Mouse (Mus musculus): ENCODE measurements around the gene Itpr2. TPM values are rescaled to one million over a fixed set of nuclear protein-coding genes. Genes with fewer than 3 reads are reported as not detected.

Gene Itpr2
- total RNA-seq, 2 experiments from 2014 or later = 6.0 to 15.1 TPM

DNA sequence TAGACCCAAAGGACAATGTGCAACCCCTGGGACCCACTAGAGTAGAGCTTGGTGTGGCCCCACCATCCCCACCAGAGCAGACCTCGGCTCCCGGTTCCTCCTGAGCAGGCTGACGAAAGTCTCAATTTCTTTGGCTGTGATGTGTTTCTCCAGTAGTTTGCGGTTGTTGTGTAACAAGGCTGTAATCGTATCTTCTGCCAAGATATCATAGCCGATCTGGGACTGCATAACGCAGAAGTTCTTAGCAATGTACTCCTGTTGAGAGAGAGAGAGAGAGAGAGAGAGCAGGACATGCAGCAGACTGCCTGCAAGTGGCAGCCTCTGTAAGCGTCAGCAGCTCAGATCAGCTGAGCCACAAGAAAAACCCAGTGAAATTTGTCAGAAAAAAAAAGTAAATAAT, 122.8 kb downstream of the Itpr2 start:
- peak; percentile 61 for ATAC-seq (replicated peaks; ENCODE audit: poor library complexity, severe bottlenecking)

GRCm38 (mm10) chr6:146371511-146371910, 130.5 kb downstream of the Itpr2 start:
- ATAC-seq (replicated peaks; ENCODE audit: poor library complexity, severe bottlenecking) = no peak

DNA sequence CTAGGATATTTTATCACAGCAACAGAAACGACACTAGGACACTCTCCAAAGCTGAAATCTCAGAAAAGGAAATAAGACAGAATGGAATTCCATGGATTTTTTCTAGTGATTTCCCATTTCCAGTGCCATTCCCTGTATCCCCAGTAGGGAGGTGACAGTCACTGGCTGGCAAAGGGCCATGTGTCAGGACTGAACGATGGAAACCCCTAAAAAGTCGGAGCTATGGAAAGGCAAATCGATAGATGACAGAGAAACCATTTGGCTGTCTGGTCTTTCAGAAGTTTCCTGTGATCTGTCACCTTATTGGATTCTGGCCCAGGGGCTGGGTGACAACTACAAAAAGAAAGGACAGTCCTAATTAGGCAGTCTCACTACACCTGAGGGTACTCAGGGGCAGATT, 135.8 kb downstream of the Itpr2 start:
- ATAC-seq (replicated peaks; ENCODE audit: poor library complexity, severe bottlenecking) = no peak

GRCm38 (mm10) chr6:146357911-146358310, 144.1 kb downstream of the Itpr2 start:
- ATAC-seq (replicated peaks; ENCODE audit: poor library complexity, severe bottlenecking) = no peak

- no peak for ATAC-seq (replicated peaks; ENCODE audit: poor library complexity, severe bottlenecking)
These were observed 149.7 kb downstream of the Itpr2 start for GRCm38 (mm10) chr6:146352258-146352805.

DNA sequence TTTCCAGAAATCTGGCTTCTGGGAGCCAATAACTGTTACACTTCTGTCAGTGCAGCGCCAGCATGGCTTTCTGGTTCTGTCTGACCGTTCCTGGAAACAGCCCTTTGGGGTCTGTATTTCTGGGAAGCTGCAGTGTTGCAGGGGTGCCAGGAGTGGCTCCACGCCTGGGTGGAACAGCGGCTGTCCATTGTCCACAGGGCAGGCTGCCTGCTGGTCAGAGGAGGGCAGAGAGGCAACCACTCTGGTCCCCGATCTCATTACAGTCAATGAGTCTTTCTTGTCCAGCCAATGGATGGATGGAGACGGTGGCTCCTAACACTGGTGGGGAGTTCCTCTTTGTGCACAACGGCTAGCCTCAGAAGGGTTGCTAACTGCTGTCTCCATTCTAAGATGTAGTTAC, 150.2 kb downstream of the Itpr2 start:
- no peak for ATAC-seq (replicated peaks; ENCODE audit: poor library complexity, severe bottlenecking)

- no peak for ATAC-seq (replicated peaks; ENCODE audit: poor library complexity, severe bottlenecking)
These were observed 154.5 kb downstream of the Itpr2 start for GRCm38 (mm10) chr6:146347568-146347967.

- ATAC-seq (replicated peaks; ENCODE audit: poor library complexity, severe bottlenecking) = no peak
These were observed 155.4 kb downstream of the Itpr2 start for GRCm38 (mm10) chr6:146346545-146347195.

- peak; percentile 43; the same call in 1 of the 2 replicates for ATAC-seq (replicated peaks; ENCODE audit: poor library complexity, severe bottlenecking)
These were observed 157.3 kb downstream of the Itpr2 start for GRCm38 (mm10) chr6:146344732-146345131.

DNA sequence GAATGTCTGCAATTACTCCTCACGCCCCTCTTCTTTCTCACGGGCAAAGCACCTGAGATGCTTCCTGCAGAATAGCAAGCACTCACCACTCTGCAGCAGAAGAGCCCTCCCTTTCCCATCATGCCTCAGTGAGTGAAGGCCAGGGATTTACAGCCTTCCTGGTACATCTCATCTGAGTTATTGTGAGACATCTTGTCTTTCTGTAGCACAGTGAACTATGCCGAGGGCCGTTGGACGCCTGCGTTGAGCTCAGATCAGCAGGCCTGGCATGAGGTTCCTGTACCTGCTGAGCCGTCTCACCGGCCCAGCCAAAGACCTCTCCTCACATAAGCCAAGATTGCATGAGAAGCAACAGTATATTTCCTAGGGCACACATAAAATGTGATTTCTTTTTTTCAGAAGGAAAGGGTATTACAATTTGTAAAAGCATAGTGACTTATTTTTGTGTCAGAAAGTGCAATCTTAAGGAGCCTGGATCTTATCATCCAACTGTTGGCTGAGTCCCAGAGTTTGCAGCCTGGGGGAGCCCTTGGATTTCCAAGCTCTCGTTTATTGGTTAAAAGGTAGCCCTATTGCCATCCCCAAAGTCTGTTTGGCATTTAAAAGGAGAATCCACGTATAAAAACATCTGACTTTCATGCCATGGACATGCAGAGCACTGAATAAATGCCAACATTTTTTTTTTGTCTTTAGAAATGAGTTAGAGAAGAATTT, 158.2 kb downstream of the Itpr2 start:
- ATAC-seq (replicated peaks; ENCODE audit: poor library complexity, severe bottlenecking) = no peak

- no peak for ATAC-seq (replicated peaks; ENCODE audit: poor library complexity, severe bottlenecking)
These were observed 159.0 kb downstream of the Itpr2 start for GRCm38 (mm10) chr6:146342995-146343394.

DNA sequence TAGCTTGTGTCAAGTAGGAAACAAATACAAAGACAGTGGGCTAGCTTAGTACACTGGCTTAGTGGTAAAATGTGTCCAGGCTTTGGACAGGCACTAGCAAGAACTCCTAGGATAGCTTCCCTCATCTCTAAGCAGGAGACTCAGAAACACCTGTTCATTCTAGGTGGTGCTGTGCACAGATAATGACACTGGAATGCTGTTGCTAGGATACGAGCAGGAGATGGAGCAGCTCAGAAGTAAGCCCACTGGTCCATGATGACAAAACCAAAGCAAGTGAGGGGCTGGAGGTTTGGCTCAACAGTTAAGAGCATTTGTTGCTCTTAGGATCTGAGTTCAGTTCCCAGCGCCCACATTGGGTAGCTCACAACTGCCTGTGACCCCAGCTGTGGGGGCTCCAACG, 160.1 kb downstream of the Itpr2 start:
- no peak for ATAC-seq (replicated peaks; ENCODE audit: poor library complexity, severe bottlenecking)

DNA sequence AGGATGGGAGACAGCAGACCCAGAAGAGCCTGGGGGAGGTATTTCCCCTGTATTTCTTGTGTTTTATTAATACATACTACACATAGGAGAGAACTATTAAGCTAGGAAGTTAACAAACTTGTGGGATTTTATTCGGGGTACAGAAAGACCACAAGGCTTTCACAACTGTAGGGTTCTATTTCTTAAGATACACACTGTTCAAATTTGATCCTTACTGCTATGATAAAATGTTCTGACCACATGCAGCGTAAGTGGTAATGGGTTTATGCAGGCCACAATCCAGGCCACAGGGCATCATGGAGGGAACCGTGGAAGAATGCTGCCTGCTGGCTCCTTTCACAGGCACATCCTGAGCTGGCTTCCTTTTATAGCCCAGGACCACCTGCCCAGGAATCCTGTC, 160.6 kb downstream of the Itpr2 start:
- ATAC-seq (replicated peaks; ENCODE audit: poor library complexity, severe bottlenecking) = peak; percentile 66

DNA sequence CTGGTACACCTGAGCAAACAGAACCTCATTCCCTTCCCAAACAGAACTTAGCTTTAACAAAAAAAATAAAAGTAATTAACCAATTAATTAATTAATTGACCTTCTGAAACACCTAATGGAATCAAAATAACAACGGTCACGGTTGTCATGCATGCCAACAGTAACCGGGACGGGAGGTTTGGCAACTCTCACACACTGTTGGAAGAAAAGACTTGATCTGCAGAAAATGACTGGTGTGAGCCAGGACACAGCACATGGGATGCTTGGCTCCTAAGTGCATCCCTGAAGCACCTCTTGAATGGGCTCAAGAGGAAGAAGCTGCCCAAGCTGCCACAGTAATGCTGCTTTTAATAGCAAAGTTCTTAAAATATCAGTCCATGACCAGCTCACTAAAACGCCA, 161.1 kb downstream of the Itpr2 start:
- ATAC-seq (replicated peaks; ENCODE audit: poor library complexity, severe bottlenecking) = no peak

DNA sequence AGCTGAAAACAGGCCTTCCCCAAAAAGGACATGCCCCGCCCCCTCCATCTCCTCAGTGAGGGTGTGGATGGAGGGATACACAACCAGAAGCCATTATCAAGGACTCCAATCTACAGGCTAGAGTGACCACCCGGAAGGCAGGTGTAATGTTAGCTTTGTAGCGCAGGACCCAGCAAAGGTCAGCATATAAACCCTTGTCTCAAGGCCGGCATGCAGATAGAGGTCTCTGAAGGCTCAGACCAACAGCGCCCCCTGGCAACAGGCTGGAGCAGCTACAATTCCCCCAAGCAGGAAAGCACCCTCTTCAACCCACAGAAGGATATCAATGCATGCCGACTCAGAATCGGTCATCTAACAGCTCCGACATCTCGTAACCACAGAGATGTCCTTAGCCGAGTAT, 162.2 kb downstream of the Itpr2 start:
- ATAC-seq (replicated peaks; ENCODE audit: poor library complexity, severe bottlenecking) = peak; percentile 71

DNA sequence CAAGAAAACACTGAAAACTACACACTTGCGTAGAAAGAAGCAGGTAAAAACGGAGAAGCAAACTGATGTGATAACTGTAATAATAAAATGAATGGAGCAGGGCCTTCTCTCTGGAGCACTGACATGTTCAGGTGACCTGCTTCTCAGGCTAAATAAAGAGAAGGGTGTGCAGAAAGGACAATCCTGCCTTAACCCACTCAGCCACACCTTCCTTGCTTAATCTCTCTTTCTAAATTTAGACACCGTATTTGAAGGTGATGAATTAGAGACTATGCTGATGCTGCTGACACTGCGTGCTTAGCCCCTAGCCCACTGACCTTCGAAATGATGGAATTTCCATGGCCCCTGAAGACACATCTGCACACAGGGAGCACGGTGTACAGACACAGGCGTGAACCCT, 164.8 kb downstream of the Itpr2 start:
- ATAC-seq (replicated peaks; ENCODE audit: poor library complexity, severe bottlenecking) = no peak

DNA sequence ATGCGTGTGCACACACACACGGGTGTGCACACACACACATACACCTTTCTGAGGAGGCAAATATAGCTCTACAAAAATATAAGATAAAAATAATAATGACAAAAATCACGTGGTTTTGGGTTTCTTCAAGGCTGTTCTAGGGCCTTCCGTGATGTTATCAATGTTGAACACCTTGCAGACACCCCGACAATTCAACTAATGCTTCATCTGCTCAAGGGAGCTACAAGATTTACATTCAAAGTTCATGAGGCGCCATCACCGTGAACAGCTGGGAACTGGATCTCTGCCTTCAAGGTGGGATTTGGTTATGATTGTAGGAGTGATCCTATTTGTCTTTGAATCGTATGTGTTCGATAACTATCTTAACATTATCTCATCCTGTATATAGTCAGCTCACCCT, 166.8 kb downstream of the Itpr2 start:
- ATAC-seq (replicated peaks; ENCODE audit: poor library complexity, severe bottlenecking) = no peak

DNA sequence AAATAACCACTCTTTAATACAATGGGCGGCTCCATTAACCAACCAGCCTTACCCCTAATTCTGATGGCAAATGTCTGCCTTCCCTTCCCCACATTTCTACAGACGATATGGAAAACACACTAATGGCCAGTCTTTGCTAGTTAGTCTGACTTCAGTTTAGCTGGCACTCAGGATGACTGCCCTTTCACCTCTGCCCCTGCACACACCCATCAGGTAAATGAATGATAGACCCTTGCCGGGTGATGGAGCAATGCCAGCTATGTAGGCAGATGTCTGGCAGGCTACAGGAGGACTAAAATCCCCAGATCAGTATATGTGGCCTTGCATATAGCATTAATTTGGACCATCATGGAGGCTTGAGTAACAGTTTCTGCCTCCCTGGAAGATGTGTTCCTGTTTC, 168.5 kb downstream of the Itpr2 start:
- ATAC-seq (replicated peaks; ENCODE audit: poor library complexity, severe bottlenecking) = no peak

GRCm38 (mm10) chr6:146331017-146331669, 170.9 kb downstream of the Itpr2 start:
- ATAC-seq (replicated peaks; ENCODE audit: poor library complexity, severe bottlenecking) = no peak

DNA sequence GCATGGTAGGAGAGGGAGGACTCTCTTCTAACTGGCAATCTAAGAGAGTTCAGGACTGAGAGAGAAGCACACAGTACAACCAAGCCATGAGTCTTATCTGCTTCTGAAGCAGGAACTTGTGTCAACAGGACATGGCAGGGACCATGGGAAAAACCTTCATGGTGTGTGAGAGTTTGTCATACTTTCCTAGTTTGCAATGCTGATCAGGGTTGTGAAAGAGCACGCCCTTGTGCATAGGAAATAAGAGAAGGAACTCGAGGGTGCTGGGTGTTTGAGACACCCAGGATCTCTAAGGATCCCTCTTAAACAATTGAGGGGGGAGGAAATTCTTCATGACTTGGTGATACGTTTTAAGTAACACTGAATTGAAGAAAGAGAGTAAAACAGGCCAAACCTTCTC, 172.9 kb downstream of the Itpr2 start:
- peak; percentile 59 for ATAC-seq (replicated peaks; ENCODE audit: poor library complexity, severe bottlenecking)

GRCm38 (mm10) chr6:146326631-146327030, 175.4 kb downstream of the Itpr2 start:
- ATAC-seq (replicated peaks; ENCODE audit: poor library complexity, severe bottlenecking) = no peak
